In the genomic region with DNA sequence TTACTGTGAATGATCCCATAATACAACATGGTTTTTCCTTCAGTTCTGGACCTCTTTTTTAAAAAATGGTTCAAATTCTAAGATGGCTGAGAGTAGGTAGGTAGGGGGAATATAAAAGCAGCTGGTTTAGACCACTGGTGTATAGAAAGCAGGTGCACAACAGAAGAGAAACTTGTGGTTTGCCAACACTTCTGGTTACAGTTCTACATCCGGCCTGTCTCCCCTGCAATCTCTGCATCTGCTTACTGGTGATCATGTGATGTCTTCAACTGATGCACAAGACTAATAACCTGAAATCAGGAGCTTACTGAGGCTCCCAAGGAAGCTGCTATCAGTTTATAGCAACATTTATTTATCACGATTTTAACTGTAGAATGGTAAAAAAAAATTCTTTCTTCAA, we compare ENCODE assay signal across 25 mouse cellular contexts.
"Had no signal": no experiment of that assay in that cellular context is flagged by ENCODE, and none has a peak within 500 bp of the region (broad histone marks: within the 10 kb centered on the region; RNA-seq: fewer than 3 reads in every experiment).

No protein-coding gene starts in this region.

- H3K27me3 ChIP-seq: heart, embryonic 13.5 days; heart, embryonic 15.5 days; hindbrain, embryonic 13.5 days; hindbrain, embryonic 15.5 days; intestine, embryonic 15.5 days; limb, embryonic 12.5 days; liver, embryonic 13.5 days had no signal

- H3K4me3 ChIP-seq: gastrocnemius, adult 2 months; heart, adult 2 months; heart, embryonic 13.5 days; heart, embryonic 15.5 days; hindbrain, embryonic 13.5 days; hindbrain, embryonic 15.5 days; intestine, embryonic 15.5 days; limb, embryonic 10.5 days; limb, embryonic 12.5 days; liver, embryonic 13.5 days had no signal

- H3K4me2 ChIP-seq: heart, embryonic 11.5 days; heart, embryonic 13.5 days; heart, embryonic 15.5 days; hindbrain, embryonic 13.5 days; hindbrain, embryonic 15.5 days; intestine, embryonic 15.5 days; limb, embryonic 12.5 days; liver, embryonic 11.5 days; liver, embryonic 13.5 days had no signal

- H3K9me3 ChIP-seq: heart, embryonic 13.5 days; heart, embryonic 15.5 days; hindbrain, embryonic 13.5 days; hindbrain, embryonic 15.5 days; intestine, embryonic 15.5 days; limb, embryonic 10.5 days; limb, embryonic 12.5 days; liver, embryonic 13.5 days had no signal

- H3K4me1 ChIP-seq: heart, embryonic 13.5 days; heart, embryonic 15.5 days; hindbrain, embryonic 13.5 days; hindbrain, embryonic 15.5 days; intestine, embryonic 15.5 days; limb, embryonic 10.5 days; limb, embryonic 12.5 days; liver, embryonic 13.5 days had no signal

- DNase-seq: gastrocnemius, adult 2 months; gastrocnemius, postnatal 10 days; gastrocnemius, postnatal 36 days; heart, adult 11 months; heart, adult 2 months; heart, postnatal 14 days; heart, postnatal 36 days; kidney, adult 18-20 months; kidney, postnatal 14 days; layer of hippocampus, adult 9-11 months; layer of hippocampus, postnatal 36 days; liver; liver, embryonic 13.5 days had no signal

- ATAC-seq: hindbrain, postnatal 0 days; inflammation-experienced regulatory T-cells, adult 6 months; intestine, embryonic 15.5 days; intestine, postnatal 0 days had no signal

- H3K36me3 ChIP-seq: heart, embryonic 13.5 days; heart, embryonic 15.5 days; hindbrain, embryonic 13.5 days; hindbrain, embryonic 15.5 days; intestine, embryonic 15.5 days; limb, embryonic 10.5 days; limb, embryonic 12.5 days; liver, embryonic 13.5 days had no signal

- H3K9ac ChIP-seq: heart, embryonic 13.5 days; heart, embryonic 15.5 days; hindbrain, embryonic 13.5 days; hindbrain, embryonic 15.5 days; intestine, embryonic 15.5 days; limb, embryonic 12.5 days; liver, embryonic 13.5 days had no signal

- H3K27ac ChIP-seq: gastrocnemius, adult 2 months; heart, adult 2 months; heart, embryonic 13.5 days; heart, embryonic 15.5 days; hindbrain, embryonic 13.5 days; hindbrain, embryonic 15.5 days; hindbrain, postnatal 0 days; intestine, embryonic 15.5 days; limb, embryonic 10.5 days; limb, embryonic 12.5 days; liver, embryonic 13.5 days had no signal
